Mouse (Mus musculus): Measurements from ENCODE around the gene Igflr1.

DNA sequence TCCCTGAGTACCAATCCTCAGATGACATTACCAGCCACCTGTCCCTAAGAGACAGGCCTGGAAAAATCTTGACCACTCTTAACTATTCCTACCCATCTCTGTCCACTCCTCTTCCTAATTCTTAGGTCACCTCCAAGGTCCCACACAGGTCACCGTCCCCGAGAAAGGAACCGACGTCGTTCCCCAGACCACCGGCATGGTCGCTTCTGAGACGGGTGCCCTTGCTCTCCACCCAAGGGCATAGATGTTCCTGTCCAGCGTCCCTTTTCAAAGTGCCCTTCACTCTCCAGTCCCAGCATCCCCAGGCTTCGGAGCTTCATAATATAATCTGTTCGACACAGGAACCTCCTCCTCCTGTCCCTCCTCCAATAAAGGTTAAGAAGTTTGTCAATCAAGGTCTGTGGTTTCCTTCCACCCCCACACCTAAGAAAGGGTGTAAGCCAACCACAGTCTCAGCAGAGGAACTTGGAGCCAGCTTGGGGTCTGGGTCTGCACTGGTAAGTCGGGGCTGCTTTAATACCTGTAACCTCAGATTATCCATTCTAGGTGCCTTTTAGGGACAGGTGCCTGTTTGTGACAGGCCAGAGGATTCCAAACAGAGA is at the start of gene Igflr1:
- TF ChIP-seq CTCF (IDR thresholded peaks at IDR 0.05) (no peak), POLR2A (IDR thresholded peaks at IDR 0.05; ENCODE audit: insufficient read depth, low read depth, low read length) (no peak), EP300 (IDR thresholded peaks at IDR 0.05; ENCODE audit: insufficient read depth, low read depth, low read length) (no peak)

Data from heart, adult 2 months (tissue).